Mouse (Mus musculus) heart, postnatal 0 days (tissue): ENCODE results near the gene Phospho1. TPM values are rescaled to one million over a fixed set of nuclear protein-coding genes. Genes with fewer than 3 reads are reported as not detected.
A peak's percentile ranks its signal among the peaks of the same experiment; 100 is the strongest.

Experiments
- ATAC-seq: fragments of 200-750 bp; cut with Nextera tagmentation; 2 replicates; pipeline ENCODE4 v1.8.0; 2017; ENCODE audit warnings: low read depth, moderate number of reproducible peaks, moderate library complexity; ENCODE audit not compliant: insufficient read depth
- DNase-seq: peaks from one replicate; pipeline ENCODE4 v3.0.0-alpha.2; 2016; ENCODE audit warnings: low spot score
- H3K27ac ChIP-seq: fragments of 300-500 bp; sonication (generic); 2 replicates; pipeline ENCODE4 v1.5.1; 2014; ENCODE audit warnings: low read depth, mild to moderate bottlenecking
- H3K27me3 ChIP-seq: fragments of 300-500 bp; sonication (generic); 2 replicates; pipeline ENCODE4 v1.6.1; 2014; ENCODE audit warnings: low read length, mixed read lengths; ENCODE audit not compliant: control insufficient read depth, insufficient read depth
- H3K36me3 ChIP-seq: fragments of 300-500 bp; sonication (generic); replicated peaks from 2 replicates; pipeline ENCODE4 v1.6.1; 2014; ENCODE audit warnings: low read length, mixed read lengths; ENCODE audit not compliant: control insufficient read depth, insufficient read depth
- H3K4me1 ChIP-seq: fragments of 300-500 bp; sonication (generic); 2 replicates; pipeline ENCODE4 v1.6.1; 2014; ENCODE audit warnings: antibody characterized with exemption; ENCODE audit not compliant: control insufficient read depth, insufficient read depth
- H3K4me2 ChIP-seq: fragments of 300-500 bp; sonication (generic); 2 replicates; pipeline ENCODE4 v1.6.1; 2014; ENCODE audit warnings: low read depth, mild to moderate bottlenecking, low read length, moderate library complexity
- H3K4me3 ChIP-seq: fragments of 300-500 bp; sonication (generic); 2 replicates; pipeline ENCODE4 v1.5.1; 2014; ENCODE audit warnings: low read depth, low read length
- H3K9ac ChIP-seq: fragments of 300-500 bp; sonication (generic); replicated peaks from 2 replicates; pipeline ENCODE4 v1.6.1; 2014; ENCODE audit warnings: low read depth, low read length, mixed read lengths
- H3K9me3 ChIP-seq: fragments of 300-500 bp; sonication (generic); replicated peaks from 2 replicates; pipeline ENCODE4 v1.6.1; 2016; ENCODE audit warnings: low read length; ENCODE audit not compliant: control insufficient read depth
- CTCF ChIP-seq: IDR thresholded peaks from 2 replicates; pipeline ENCODE4 v1.5.1; 2016; ENCODE audit warnings: antibody characterized with exemption, control low read depth, low read depth
- EP300 ChIP-seq: IDR thresholded peaks from 2 replicates; pipeline ENCODE4 v1.6.1; 2016; ENCODE audit warnings: antibody characterized with exemption, low read depth
- WGBS: fragments of 180-500 bp; shearing (Covaris S2); extraction: QIAGEN DNeasy Blood & Tissue Kit; methylation state at CpG from one replicate; pipeline ENCODE4 v1.1.7; 2014; 5-methylcytosine and 5-hydroxymethylcytosine counted together
- polyA plus RNA-seq: library from polyadenylated mRNA; unstranded; fragments of >200 nt; fragmentation: Nextera tagmentation; extraction: Ambion mirVana; gene quantifications from 2 replicates; pipeline ENCODE4 v1.2.1, GENCODE M21; 2015
- total RNA-seq: library from RNA; depleted of rRNA; stranded (reverse); fragments of >200 nt; gene quantifications from 2 replicates; pipeline ENCODE4 v1.2.3, GENCODE M21; 2014; ENCODE audit warnings: low replicate concordance

Gene Phospho1
- total and polyA plus RNA-seq, 2 experiments from 2014 or later: 6.7 to 46.6 TPM

DNA sequence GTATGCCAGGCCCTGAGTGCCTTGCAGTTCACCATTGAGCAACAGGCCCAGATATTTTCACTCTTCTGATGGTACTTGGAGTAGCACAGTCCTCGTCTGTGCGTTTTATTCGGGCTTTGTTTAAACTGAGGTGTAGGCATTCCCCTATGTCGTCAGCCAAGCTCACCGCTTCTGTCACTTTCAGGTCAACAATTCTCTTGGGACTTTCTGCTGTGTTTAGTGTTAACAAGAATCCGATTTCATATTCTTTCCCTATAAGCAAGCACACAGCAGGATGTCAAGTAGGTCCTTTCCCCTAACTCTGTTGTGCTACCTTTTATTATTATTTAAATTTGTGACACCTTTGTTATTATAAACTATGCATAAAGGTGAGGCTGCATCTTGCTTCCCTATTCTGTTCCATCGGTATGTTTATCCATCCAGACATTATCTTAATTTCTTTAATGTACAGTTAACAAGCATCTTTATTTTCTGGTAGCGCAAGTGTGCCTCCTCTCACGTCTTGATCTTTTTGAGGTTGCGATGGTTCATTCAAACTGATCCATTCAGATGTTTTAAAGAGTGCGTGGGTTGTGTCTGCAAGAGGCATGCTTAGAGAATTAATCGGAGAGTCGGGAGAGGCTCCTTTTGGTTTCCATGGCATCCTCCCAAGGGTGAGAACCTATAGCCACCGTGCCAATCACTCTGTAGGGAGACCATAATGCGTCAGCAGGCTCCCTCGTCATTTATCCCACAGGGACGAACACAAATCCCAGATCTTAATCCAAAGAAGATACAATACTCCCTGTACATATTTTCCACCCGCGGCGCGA, 33.6 kb downstream of the Phospho1 start:
- WGBS: 23% methylated on average over 21 of the region's 21 CpGs

DNA sequence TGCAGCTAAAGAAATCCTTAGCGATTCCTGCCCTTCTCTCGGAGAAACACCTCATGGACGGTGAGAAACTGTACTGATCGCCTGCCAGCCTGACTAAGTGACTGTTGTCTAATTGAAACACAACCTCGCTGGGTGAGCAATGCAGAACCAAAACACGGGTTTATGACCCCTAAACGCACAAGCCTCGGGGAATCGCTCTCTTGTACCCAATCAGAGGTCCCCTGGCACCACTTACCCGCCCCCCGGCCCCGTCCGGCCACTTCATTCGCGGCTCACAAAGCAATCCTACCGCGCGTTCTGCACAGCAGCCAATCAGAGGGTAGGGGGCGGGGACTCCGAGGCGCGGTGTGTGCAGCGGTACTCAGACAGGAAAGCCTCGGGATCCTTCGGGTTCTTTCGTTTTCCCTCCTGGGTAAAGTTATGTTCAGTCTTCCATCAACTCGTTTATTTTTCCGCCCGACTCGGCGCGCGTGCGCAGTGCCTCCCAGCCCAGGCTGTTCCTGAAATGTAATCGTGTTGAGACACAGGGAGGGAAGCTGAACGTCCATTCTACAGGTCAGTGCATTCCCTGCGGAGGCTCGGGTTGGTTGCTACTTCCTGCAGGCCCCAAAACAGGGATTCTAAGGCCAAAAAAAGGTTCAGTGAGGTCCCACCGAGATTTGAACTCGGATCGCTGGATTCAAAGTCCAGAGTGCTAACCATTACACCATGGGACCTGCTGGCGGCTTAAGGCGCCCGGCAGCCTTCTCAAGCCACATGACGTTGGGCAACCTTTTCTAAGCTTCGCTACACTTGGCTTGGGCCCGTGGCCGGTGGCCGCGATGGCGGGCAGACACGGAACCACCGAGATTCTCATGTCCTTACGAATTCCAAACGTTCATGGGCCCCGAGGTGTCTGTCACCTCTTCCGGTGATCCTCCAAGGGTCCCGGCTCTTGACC, 34.5 kb downstream of the Phospho1 start:
- H3K4me3 ChIP-seq: peak overlapping the region; percentile 79
- no peaks in the 10 kb centered on the region for H3K27me3 ChIP-seq
- H3K27ac ChIP-seq: peak overlapping the region; percentile 97
- DNase-seq: peak; percentile 98
- H3K36me3 ChIP-seq: no peaks in the 10 kb centered on the region
- H3K9me3 ChIP-seq: no peaks in the 10 kb centered on the region
- WGBS: under 1% methylated on average over 58 of the region's 58 CpGs
- H3K4me1 ChIP-seq: 0 out of 2 replicates have a peak, but pooled peaks cover 4% of the 10 kb centered on the region
- peak overlapping the region; percentile 77 for H3K9ac ChIP-seq
- ATAC-seq: peak; percentile 97
- peak overlapping the region; percentile 97 for H3K4me2 ChIP-seq
- peak; percentile 65 for TF ChIP-seq EP300
- no peak for TF ChIP-seq CTCF

More for the DNA sequence above, 33.6 kb downstream of the Phospho1 start:
- Histone ChIP-seq H3K27me3 (no peaks in the 10 kb centered on the region), H3K4me2 (peak overlapping the region; percentile 97), H3K27ac (peak overlapping the region; percentile 87), H3K9ac (peak overlapping the region; percentile 77), H3K36me3 (no peaks in the 10 kb centered on the region), H3K9me3 (no peaks in the 10 kb centered on the region), H3K4me1 (0 out of 2 replicates have a peak, but pooled peaks cover 4% of the 10 kb centered on the region), H3K4me3 (peak overlapping the region; percentile 79)
- DNase-seq (no peak), ATAC-seq (no peak)
- no peak for TF ChIP-seq CTCF
- TF ChIP-seq EP300: no peak

DNA sequence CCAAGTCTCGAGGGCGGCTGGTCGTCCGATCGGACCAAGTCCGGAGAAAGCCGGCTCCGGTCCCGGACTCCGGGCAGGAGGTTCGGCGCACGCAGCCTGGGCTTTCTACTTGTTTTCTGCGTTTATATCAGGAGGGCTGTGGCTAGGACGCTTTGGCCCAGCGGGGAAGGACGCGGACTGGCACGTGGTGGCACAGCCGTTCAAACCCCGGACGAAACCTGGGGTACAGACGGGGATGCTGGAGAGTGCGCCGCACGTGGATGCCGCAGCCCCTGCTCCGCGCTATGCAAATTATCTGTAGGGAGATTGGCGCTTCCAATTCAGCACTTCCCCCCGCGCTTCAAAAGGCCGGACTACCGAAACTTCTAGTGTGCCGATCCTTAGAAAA, 35.2 kb downstream of the Phospho1 start:
- no peaks in the 10 kb centered on the region for H3K27me3 ChIP-seq
- no peaks in the 10 kb centered on the region for H3K36me3 ChIP-seq
- peak; percentile 78 for DNase-seq
- H3K27ac ChIP-seq: peak overlapping the region; percentile 97
- no peaks in the 10 kb centered on the region for H3K9me3 ChIP-seq
- H3K9ac ChIP-seq: peak overlapping the region; percentile 77
- TF ChIP-seq CTCF: no peak
- TF ChIP-seq EP300: peak; percentile 10; the same call in 1 of the 2 replicates
- 1% methylated on average over 35 of the region's 35 CpGs for WGBS
- ATAC-seq: peak; percentile 31
- H3K4me3 ChIP-seq: peak overlapping the region; percentile 79
- peak overlapping the region; percentile 97 for H3K4me2 ChIP-seq
- H3K4me1 ChIP-seq: 0 out of 2 replicates have a peak, but pooled peaks cover 4% of the 10 kb centered on the region

DNA sequence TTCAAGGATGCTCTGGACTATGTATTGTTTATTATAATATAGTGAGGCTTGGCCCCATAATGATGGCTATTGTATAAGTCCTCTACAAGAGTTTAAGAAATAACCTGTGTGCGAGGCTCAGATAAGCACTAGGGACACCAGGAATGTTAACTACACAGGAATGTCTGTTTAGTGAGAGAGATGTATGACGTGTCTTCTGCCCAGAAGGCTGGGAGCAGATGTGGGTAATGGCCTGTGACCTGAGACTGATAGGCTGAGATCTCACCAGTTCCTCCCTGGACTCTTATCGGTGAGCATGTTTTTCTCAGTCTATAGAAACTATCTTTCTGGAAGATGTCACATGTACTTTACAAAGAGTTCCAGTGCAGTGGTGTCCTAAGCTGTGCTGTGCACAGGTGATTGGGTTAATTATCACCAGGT, 35.8 kb downstream of the Phospho1 start:
- Histone ChIP-seq H3K4me3 (peak overlapping the region; percentile 79), H3K27me3 (no peaks in the 10 kb centered on the region), H3K9ac (peak overlapping the region; percentile 77; the same call in 1 of the 2 replicates), H3K9me3 (no peaks in the 10 kb centered on the region), H3K36me3 (no peaks in the 10 kb centered on the region), H3K27ac (no peak overlapping the region), H3K4me2 (peak overlapping the region; percentile 97), H3K4me1 (0 out of 2 replicates have a peak, but pooled peaks cover 4% of the 10 kb centered on the region)
- DNase-seq (no peak), ATAC-seq (no peak)
- WGBS: 24% methylated on average over 3 of the region's 3 CpGs
- TF ChIP-seq EP300 (no peak), CTCF (no peak)

DNA sequence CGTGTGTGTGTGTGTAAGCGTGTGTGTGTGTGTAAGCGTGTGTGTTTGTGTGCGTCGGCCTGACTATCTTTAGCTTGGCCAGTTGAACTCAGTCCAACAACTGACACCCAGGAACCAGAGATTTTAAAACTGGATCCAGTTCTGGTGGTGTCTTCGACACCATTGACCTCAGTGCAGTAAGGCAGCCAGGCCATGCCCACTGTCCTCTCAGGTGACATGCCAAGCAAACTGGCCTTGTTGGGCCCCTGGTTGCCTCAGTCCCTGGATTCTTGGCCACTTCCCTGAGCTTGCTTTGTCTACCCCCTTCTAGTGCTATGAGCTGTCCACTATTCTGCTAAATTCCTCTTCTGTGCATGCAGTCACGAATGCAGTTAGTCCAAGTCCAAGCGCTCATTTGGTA, 37.1 kb downstream of the Phospho1 start:
- H3K9ac ChIP-seq: no peak overlapping the region
- H3K27ac ChIP-seq: no peak overlapping the region
- 87% methylated on average over 8 of the region's 8 CpGs for WGBS
- TF ChIP-seq CTCF: no peak
- TF ChIP-seq EP300: no peak
- ATAC-seq (no peak), DNase-seq (no peak)
- 0 out of 2 replicates have a peak, but pooled peaks cover 4% of the 10 kb centered on the region for H3K4me1 ChIP-seq
- no peak overlapping the region for H3K4me3 ChIP-seq
- H3K36me3 ChIP-seq: no peaks in the 10 kb centered on the region
- no peaks in the 10 kb centered on the region for H3K9me3 ChIP-seq
- H3K4me2 ChIP-seq: no peak overlapping the region
- no peaks in the 10 kb centered on the region for H3K27me3 ChIP-seq
